Mouse (Mus musculus): ENCODE results near the gene 4933430I17Rik. TPM values are rescaled to one million over a fixed set of nuclear protein-coding genes. Genes with fewer than 3 reads are reported as not detected.

The 4933430I17Rik gene
- polyA plus RNA-seq, 1 experiment from 2014 or later, result 0.41 TPM

- WGBS, result 77% methylated on average over 7 of the region's 7 CpGs
- no peak for ATAC-seq (ENCODE audit: insufficient number of reproducible peaks, insufficient read depth, low FRiP score, low read depth)
These were observed 26.8 kb downstream of the 4933430I17Rik start for GRCm38 (mm10) chr4:62551966-62552365.

DNA sequence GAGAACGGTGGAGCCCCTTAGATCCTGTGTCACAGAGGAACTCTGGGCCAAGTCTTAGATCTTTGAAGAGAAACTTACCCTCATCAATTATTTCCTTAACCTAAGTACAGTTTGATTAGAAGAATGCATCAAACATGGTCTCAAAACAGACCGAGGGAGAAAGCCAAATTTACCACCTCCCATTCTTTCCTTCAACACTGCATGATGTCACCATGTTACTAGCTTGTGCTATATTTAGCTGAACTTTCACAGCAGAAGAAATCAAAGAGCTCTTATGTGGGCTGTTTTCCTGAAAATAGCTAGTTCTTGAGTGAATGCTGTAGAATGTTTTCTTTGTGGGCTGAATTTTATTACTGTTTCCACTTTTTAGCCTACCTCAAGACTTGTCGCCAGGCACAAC, 32.3 kb downstream of the 4933430I17Rik start:
- 0 out of 2 replicates have a peak, but pooled peaks have one; percentile 40 for ATAC-seq (ENCODE audit: insufficient number of reproducible peaks, insufficient read depth, low FRiP score, low read depth)
- Histone ChIP-seq H3K4me2 (ENCODE audit: low read length) (peak overlapping the region; percentile 32), H3K9ac (ENCODE audit: low read length) (no peak overlapping the region), H3K9me3 (ENCODE audit: control insufficient read depth, low read length) (no peaks in the 10 kb centered on the region), H3K4me1 (ENCODE audit: control insufficient read depth in 2 of 2, insufficient read depth in 2 of 2, low read length in 2 of 2) (peaks cover 8 to 13% of the 10 kb centered on the region in 2 experiments), H3K36me3 (ENCODE audit: control insufficient read depth, insufficient read depth, low read length) (no peaks in the 10 kb centered on the region), H3K27me3 (ENCODE audit: control insufficient read depth, insufficient read depth, low read length) (peaks cover 27% of the 10 kb centered on the region), H3K27ac (replicated peaks in 1 of 2; ENCODE audit: control insufficient read depth in 1 of 2, insufficient read depth in 1 of 2, low read depth in 2 of 2, low read length in 2 of 2) (peak overlapping the region in 1 of 2 experiments; percentile 59; a peak in 3 of 4 replicates), H3K4me3 (ENCODE audit: control insufficient read depth in 1 of 2, insufficient read depth in 1 of 2, low read depth in 1 of 2, low read length in 2 of 2) (no peak overlapping the region)
- WGBS, result 39% methylated on average over 3 of the region's 3 CpGs

More at GRCm38 (mm10) chr4:62551966-62552365, 26.8 kb downstream of the 4933430I17Rik start:
- Histone ChIP-seq H3K9me3 (ENCODE audit: control insufficient read depth, low read length) (no peaks in the 10 kb centered on the region), H3K36me3 (ENCODE audit: control insufficient read depth, insufficient read depth, low read length) (no peaks in the 10 kb centered on the region), H3K4me1 (ENCODE audit: control insufficient read depth in 2 of 2, insufficient read depth in 2 of 2, low read length in 2 of 2) (no peaks in the 10 kb centered on the region), H3K27me3 (ENCODE audit: control insufficient read depth, insufficient read depth, low read length) (no peaks in the 10 kb centered on the region), H3K4me2 (ENCODE audit: low read length) (no peak overlapping the region), H3K9ac (ENCODE audit: low read length) (no peak overlapping the region), H3K27ac (replicated peaks in 1 of 2; ENCODE audit: control insufficient read depth in 1 of 2, insufficient read depth in 1 of 2, low read depth in 2 of 2, low read length in 2 of 2) (no peak overlapping the region), H3K4me3 (ENCODE audit: control insufficient read depth in 1 of 2, insufficient read depth in 1 of 2, low read depth in 1 of 2, low read length in 2 of 2) (no peak overlapping the region)

- 57% methylated on average over 6 of the region's 6 CpGs for WGBS
- no peak within 1 kb of the TSS for H3K27ac ChIP-seq (replicated peaks in 1 of 2; ENCODE audit: control insufficient read depth in 1 of 2, insufficient read depth in 1 of 2, low read depth in 2 of 2, low read length in 2 of 2)
- ATAC-seq (ENCODE audit: insufficient number of reproducible peaks, insufficient read depth, low FRiP score, low read depth), result no peak
- H3K27me3 ChIP-seq (ENCODE audit: control insufficient read depth, insufficient read depth, low read length), result peaks cover 51% of the 10 kb centered on the region
- H3K36me3 ChIP-seq (ENCODE audit: control insufficient read depth, insufficient read depth, low read length), result no peaks in the 10 kb centered on the region
- H3K4me2 ChIP-seq (ENCODE audit: low read length), result no peak within 1 kb of the TSS
- no peak within 1 kb of the TSS for H3K4me3 ChIP-seq (ENCODE audit: control insufficient read depth in 1 of 2, insufficient read depth in 1 of 2, low read depth in 1 of 2, low read length in 2 of 2)
- peaks cover 8 to 13% of the 10 kb centered on the region in 2 experiments for H3K4me1 ChIP-seq (ENCODE audit: control insufficient read depth in 2 of 2, insufficient read depth in 2 of 2, low read length in 2 of 2)
- H3K9ac ChIP-seq (ENCODE audit: low read length), result no peak within 1 kb of the TSS
- H3K9me3 ChIP-seq (ENCODE audit: control insufficient read depth, low read length), result no peaks in the 10 kb centered on the region
These were observed 34.7 kb downstream of the 4933430I17Rik start, which contains the start of gene Rgs3 for GRCm38 (mm10) chr4:62559797-62560329. Gene Rgs3 (plus strand): TSS chr4:62559847.

GRCm38 (mm10) chr4:62560963-62561629, 35.9 kb downstream of the 4933430I17Rik start:
- WGBS, result 24% methylated on average over 4 of the region's 4 CpGs
- H3K36me3 ChIP-seq (ENCODE audit: control insufficient read depth, insufficient read depth, low read length), result no peaks in the 10 kb centered on the region
- no peak overlapping the region for H3K9ac ChIP-seq (ENCODE audit: low read length)
- no peak overlapping the region for H3K4me3 ChIP-seq (ENCODE audit: control insufficient read depth in 1 of 2, insufficient read depth in 1 of 2, low read depth in 1 of 2, low read length in 2 of 2)
- no peaks in the 10 kb centered on the region for H3K9me3 ChIP-seq (ENCODE audit: control insufficient read depth, low read length)
- H3K4me1 ChIP-seq (ENCODE audit: control insufficient read depth in 2 of 2, insufficient read depth in 2 of 2, low read length in 2 of 2), result peaks cover 11 to 17% of the 10 kb centered on the region in 2 experiments
- H3K27me3 ChIP-seq (ENCODE audit: control insufficient read depth, insufficient read depth, low read length), result peaks cover 64% of the 10 kb centered on the region
- no peak overlapping the region for H3K4me2 ChIP-seq (ENCODE audit: low read length)
- no peak for ATAC-seq (ENCODE audit: insufficient number of reproducible peaks, insufficient read depth, low FRiP score, low read depth)
- H3K27ac ChIP-seq (replicated peaks in 1 of 2; ENCODE audit: control insufficient read depth in 1 of 2, insufficient read depth in 1 of 2, low read depth in 2 of 2, low read length in 2 of 2), result no peak overlapping the region

DNA sequence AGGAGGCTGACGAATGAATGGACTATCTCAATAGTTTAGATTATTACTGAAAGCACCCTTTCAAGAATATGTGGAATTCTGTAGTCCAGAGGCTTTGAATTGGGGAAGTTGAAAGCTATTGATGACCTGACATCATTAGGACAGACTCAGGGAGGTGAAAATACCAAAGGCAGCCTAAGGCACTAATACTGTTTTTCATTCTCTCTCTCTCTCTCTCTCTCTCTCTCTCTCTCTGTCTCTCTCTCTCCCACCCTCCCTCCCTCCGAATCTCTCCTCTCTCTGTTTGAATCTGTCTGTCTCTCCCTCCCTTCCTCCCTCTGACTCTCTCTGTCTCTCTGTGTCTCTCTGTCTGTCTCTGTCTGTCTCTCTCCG, 36.4 kb downstream of the 4933430I17Rik start:
- H3K36me3 ChIP-seq (ENCODE audit: control insufficient read depth, insufficient read depth, low read length), result no peaks in the 10 kb centered on the region
- H3K9me3 ChIP-seq (ENCODE audit: control insufficient read depth, low read length), result no peaks in the 10 kb centered on the region
- H3K9ac ChIP-seq (ENCODE audit: low read length), result no peak overlapping the region
- peaks cover 69% of the 10 kb centered on the region for H3K27me3 ChIP-seq (ENCODE audit: control insufficient read depth, insufficient read depth, low read length)
- ATAC-seq (ENCODE audit: insufficient number of reproducible peaks, insufficient read depth, low FRiP score, low read depth), result no peak
- H3K4me1 ChIP-seq (ENCODE audit: control insufficient read depth in 2 of 2, insufficient read depth in 2 of 2, low read length in 2 of 2), result peaks cover 16 to 22% of the 10 kb centered on the region in 2 experiments
- 50% methylated on average over 3 of the region's 3 CpGs for WGBS
- no peak overlapping the region for H3K4me3 ChIP-seq (ENCODE audit: control insufficient read depth in 1 of 2, insufficient read depth in 1 of 2, low read depth in 1 of 2, low read length in 2 of 2)
- H3K27ac ChIP-seq (replicated peaks in 1 of 2; ENCODE audit: control insufficient read depth in 1 of 2, insufficient read depth in 1 of 2, low read depth in 2 of 2, low read length in 2 of 2), result no peak overlapping the region
- H3K4me2 ChIP-seq (ENCODE audit: low read length), result no peak overlapping the region

- no peak overlapping the region for H3K9ac ChIP-seq (ENCODE audit: low read length)
These were observed 36.8 kb downstream of the 4933430I17Rik start for GRCm38 (mm10) chr4:62562006-62562405.

GRCm38 (mm10) chr4:62566530-62566929, 41.4 kb downstream of the 4933430I17Rik start:
- peaks cover 84% of the 10 kb centered on the region for H3K27me3 ChIP-seq (ENCODE audit: control insufficient read depth, insufficient read depth, low read length)
- H3K9me3 ChIP-seq (ENCODE audit: control insufficient read depth, low read length), result no peaks in the 10 kb centered on the region
- no peak overlapping the region for H3K4me3 ChIP-seq (ENCODE audit: control insufficient read depth in 1 of 2, insufficient read depth in 1 of 2, low read depth in 1 of 2, low read length in 2 of 2)
- no peak overlapping the region for H3K9ac ChIP-seq (ENCODE audit: low read length)
- H3K4me1 ChIP-seq (ENCODE audit: control insufficient read depth in 2 of 2, insufficient read depth in 2 of 2, low read length in 2 of 2), result peaks cover 18 to 20% of the 10 kb centered on the region in 2 experiments
- 25% methylated on average over 4 of the region's 4 CpGs for WGBS
- no peak for ATAC-seq (ENCODE audit: insufficient number of reproducible peaks, insufficient read depth, low FRiP score, low read depth)
- no peaks in the 10 kb centered on the region for H3K36me3 ChIP-seq (ENCODE audit: control insufficient read depth, insufficient read depth, low read length)
- no peak overlapping the region for H3K4me2 ChIP-seq (ENCODE audit: low read length)
- peak overlapping the region; percentile 48 to 53; a peak in 3 of 4 replicates for H3K27ac ChIP-seq (replicated peaks in 1 of 2; ENCODE audit: control insufficient read depth in 1 of 2, insufficient read depth in 1 of 2, low read depth in 2 of 2, low read length in 2 of 2)

More at GRCm38 (mm10) chr4:62562006-62562405, 36.8 kb downstream of the 4933430I17Rik start:
- Histone ChIP-seq H3K9me3 (ENCODE audit: control insufficient read depth, low read length) (no peaks in the 10 kb centered on the region), H3K4me1 (ENCODE audit: control insufficient read depth in 2 of 2, insufficient read depth in 2 of 2, low read length in 2 of 2) (peaks cover 16 to 23% of the 10 kb centered on the region in 2 experiments), H3K36me3 (ENCODE audit: control insufficient read depth, insufficient read depth, low read length) (no peaks in the 10 kb centered on the region), H3K27ac (replicated peaks in 1 of 2; ENCODE audit: control insufficient read depth in 1 of 2, insufficient read depth in 1 of 2, low read depth in 2 of 2, low read length in 2 of 2) (no peak overlapping the region), H3K27me3 (ENCODE audit: control insufficient read depth, insufficient read depth, low read length) (peaks cover 71% of the 10 kb centered on the region), H3K4me3 (ENCODE audit: control insufficient read depth in 1 of 2, insufficient read depth in 1 of 2, low read depth in 1 of 2, low read length in 2 of 2) (no peak overlapping the region), H3K4me2 (ENCODE audit: low read length) (no peak overlapping the region)
- ATAC-seq (ENCODE audit: insufficient number of reproducible peaks, insufficient read depth, low FRiP score, low read depth), result no peak
- 59% methylated on average over 4 of the region's 4 CpGs for WGBS
